Mouse (Mus musculus) erythroblast, adult 5-6 weeks (primary cell): ENCODE measurements around the gene Rab33b. TPM values are rescaled to one million over a fixed set of nuclear protein-coding genes. Genes with fewer than 3 reads are reported as not detected.
"Not testable (repeated sequence)": the region's sequence is repeated elsewhere in the genome, so short reads cannot be mapped to it uniquely, and the experiment has no call there.

Source experiments
- ATAC-seq: replicated peaks from 2 replicates; pipeline ENCODE4 v1.8.0; 2016; ENCODE audit warnings: moderate number of reproducible peaks, mild to moderate bottlenecking, moderate TSS enrichment, inconsistent platforms; ENCODE audit not compliant: poor library complexity, low FRiP score, severe bottlenecking
- total RNA-seq, 2 experiments: library from RNA; stranded (forward) in 1 of 2; stranded (reverse) in 1 of 2; fragments of 150-400 nt in 1 of 2; fragments of 200-764, 138-1000 nt in 1 of 2; gene quantifications; 2 replicates each; pipeline versions ENCODE4 v1.2.3 to v1.2.4; 2015 to 2017; ENCODE audit warnings: low replicate concordance in 2 of 2

Rab33b gene
- total RNA-seq (2015; ENCODE audit: low replicate concordance) (0.38 and 1.9 TPM in 2 replicates), total RNA-seq (2017; ENCODE audit: low replicate concordance) (1.3 TPM in 2 replicates)

DNA sequence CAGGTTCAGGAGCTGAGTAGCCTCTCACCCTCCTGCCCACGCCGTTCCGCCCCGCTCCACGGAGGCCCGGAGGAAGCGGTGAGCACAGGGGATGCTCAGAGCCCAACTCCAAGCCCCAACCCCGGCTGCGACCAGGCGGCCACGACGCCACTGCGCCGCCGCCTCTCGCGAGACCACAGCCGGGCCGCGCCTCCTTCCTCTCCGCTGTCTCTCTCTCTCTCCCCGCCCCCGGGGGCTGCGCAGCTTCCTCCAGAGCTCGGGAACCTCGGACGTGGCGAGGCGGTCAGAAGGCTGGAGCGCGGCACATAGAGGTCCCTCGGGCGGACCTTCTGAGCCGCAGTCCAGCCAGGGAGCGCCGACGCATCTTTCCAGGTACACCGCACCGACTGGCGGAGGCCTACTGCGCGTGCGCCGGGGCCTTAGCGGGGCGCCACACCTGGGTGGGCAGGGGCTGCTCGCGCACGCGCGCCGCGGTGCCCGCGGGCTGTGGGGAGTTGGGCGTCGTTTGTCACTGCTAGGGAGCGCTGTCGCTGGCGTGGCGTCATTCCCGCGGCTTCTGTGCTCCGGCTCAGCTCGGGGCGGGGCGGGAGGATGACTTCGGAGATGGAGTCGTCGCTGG lies at the start of gene Rab33b:
TSS of gene Rab33b (plus strand) at position 180 of the 619 bp plus-strand sequence.
- ATAC-seq, result peak; percentile 84

DNA sequence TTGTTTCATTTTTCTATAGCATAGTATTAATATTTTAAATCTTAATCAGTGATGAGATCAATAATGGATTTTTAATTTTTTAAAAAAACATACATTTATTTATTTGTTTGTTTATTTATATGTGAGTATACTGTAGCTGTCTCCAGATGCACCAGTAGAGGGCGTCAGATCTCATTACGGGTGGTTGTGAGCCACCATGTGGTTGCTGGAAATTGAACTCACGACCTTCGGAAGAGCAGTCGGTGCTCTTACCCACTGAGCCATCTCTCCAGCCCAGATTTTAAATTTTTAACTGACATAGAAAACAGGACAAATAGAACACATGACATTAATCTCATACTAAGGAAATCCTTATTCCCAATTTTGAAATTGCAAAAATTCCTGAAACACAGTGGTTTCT lies 49.4 kb upstream of the Rab33b start:
- not testable (repeated sequence) for ATAC-seq

- no peak for ATAC-seq
These were observed 48.7 kb upstream of the Rab33b start for GRCm38 (mm10) chr3:51434871-51435595.

- no peak for ATAC-seq
These were observed 15.2 kb upstream of the Rab33b start for GRCm38 (mm10) chr3:51468530-51468929.

GRCm38 (mm10) chr3:51475706-51476105 lies 8.0 kb upstream of the Rab33b start:
- ATAC-seq, result no peak

DNA sequence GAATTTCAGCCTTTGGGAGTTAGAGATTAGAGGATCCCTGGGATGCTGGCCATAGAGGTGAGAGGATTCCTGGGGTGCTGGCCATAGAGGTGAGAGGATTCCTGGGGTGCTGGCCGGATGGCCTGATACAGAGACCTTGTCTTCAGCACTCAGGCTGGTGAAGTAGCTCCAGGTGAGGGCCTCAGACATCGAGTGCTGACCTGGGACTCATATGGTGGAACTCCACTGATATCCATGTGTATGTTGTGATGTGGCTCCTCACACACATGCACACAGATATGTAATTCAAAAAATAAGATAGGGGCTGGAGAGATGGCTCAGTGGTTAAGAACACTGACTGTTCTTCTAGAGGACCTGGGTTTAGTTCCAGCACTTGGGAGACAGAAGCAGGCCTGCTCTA lies 3.8 kb upstream of the Rab33b start:
- ATAC-seq, result no peak

GRCm38 (mm10) chr3:51481059-51481458 lies 2.7 kb upstream of the Rab33b start:
- ATAC-seq, result peak; percentile 50; the same call in 1 of the 2 replicates

GRCm38 (mm10) chr3:51481881-51482280 lies 1.8 kb upstream of the Rab33b start:
- ATAC-seq, result no peak

GRCm38 (mm10) chr3:51482781-51483180 lies 939 bp upstream of the Rab33b start:
- ATAC-seq, result no peak

- peak; percentile 60 for ATAC-seq
These were observed 650 bp downstream of the Rab33b start for GRCm38 (mm10) chr3:51484370-51484769.

DNA sequence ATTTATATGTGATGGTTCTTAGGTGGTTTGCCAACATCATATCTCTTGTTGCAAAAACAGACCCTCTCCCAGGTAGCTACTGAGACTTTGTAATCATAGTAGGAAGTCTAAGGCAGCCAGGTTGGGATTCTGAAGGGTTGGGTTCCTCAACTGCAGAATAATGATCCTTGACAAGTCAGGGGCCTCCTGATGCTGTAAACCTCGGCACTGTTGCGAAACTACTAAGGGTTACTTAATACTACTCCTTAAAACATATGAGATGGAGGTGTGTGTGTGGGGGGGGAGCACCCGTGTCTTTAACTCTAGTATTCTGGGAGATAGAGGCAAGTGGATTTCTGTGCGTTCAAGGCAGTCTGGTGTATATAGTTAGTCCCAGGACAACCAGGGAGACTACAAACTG lies 1.6 kb downstream of the Rab33b start:
- no peak for ATAC-seq

DNA sequence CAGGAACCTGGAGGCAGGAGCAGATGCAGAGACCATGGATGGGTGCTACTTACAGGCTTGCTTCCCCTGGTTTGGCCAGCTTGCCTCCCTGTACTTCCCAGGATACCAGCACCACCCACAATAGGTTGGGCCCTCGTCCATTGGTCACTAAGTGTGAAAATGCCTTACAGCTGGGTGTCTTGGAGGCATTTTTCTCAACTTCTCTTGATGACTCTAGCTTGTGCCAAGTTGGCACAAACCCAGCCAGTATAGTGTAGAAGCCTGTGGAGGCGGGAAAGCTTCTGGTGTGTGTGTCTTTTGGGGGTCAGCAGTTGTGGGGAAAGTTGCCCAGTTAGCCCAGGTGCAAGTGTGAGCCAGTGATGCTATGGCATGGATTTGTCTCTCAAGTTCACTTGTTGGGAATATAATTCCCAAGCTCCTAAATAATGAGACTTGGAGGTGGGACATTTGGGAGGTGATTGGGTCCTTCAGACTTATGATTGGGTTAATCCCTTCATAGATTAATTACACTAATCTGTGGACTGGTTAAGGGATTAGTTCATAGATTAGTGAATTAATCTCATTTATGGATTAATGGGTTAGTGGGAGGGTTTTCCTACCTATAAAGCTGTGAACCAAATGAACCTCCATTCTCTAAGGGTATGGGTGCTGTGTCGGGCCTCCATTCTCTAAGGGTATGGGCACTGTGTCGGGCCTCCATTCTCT lies 2.9 kb downstream of the Rab33b start:
- ATAC-seq, result no peak

DNA sequence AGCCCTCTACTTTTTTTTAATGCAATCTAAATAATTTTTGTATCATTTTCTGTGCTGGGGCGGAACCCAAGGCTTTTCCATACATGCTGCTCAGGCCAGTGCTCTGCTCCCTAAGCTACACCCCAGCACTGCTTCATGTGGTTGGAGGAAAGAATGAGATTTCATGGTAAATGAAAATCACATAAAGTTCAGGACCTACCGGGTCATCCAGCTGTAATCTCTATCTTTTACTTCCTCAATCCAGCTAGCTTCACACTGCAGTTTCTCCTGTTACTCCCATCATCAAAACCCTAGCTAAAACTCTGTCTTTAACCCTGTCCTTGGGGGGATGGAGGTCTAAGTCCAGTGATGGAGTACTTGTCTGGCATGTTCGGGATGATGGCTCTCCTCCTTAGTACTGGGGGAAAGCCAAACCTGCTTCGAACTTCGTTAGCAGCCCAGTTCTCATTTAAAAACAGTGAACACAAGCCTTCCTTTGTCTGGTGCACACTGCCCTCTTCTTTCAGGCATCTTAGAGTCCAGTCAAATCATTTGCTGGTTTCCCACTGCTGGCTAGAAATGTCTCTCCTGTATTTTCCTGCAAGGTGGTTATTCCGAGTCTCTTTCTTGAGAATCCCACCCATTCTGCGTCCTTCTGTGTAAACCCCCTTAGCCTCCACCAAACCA lies 6.5 kb downstream of the Rab33b start:
- no peak for ATAC-seq

DNA sequence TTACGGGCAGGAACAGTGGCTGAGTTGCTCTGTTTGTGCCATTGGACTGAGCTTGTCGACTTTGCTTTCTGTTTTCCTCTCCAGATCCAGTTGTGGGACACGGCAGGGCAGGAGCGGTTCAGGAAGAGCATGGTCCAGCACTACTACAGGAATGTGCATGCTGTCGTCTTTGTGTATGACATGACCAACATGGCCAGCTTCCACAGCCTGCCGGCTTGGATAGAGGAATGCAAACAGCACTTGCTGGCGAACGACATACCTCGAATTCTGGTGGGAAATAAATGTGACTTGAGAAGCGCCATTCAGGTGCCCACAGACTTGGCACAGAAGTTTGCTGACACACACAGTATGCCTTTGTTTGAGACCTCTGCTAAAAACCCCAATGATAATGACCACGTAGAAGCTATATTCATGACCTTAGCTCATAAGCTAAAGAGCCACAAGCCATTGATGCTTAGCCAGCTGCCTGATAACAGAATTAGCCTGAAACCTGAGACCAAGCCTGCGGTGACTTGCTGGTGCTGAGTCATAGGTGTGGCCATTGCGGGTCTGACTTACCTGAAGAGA lies 9.6 kb downstream of the Rab33b start:
- ATAC-seq, result no peak

- ATAC-seq, result no peak
These were observed 10.7 kb downstream of the Rab33b start for GRCm38 (mm10) chr3:51494466-51494865.

DNA sequence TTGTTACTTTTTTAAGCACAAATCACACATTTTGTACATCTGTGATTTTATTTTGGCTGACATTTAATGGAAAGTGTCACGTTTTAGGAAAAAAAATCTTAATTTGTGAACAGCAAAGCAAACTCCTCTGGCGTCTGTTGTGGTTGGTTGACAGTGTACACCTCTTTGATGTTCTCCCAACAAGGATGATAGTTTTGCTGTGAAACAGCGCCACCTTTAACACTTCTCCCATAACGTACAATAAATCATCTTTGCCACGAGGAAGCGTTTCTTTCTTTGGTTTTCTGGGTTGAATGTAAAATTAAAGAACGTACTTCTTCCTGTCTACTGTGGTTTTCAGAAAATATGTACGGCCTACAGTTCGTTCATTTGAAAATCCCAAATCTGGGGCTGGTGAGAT lies 11.9 kb downstream of the Rab33b start:
- no peak for ATAC-seq

- no peak for ATAC-seq
These were observed 14.3 kb downstream of the Rab33b start for GRCm38 (mm10) chr3:51497978-51498377.

DNA sequence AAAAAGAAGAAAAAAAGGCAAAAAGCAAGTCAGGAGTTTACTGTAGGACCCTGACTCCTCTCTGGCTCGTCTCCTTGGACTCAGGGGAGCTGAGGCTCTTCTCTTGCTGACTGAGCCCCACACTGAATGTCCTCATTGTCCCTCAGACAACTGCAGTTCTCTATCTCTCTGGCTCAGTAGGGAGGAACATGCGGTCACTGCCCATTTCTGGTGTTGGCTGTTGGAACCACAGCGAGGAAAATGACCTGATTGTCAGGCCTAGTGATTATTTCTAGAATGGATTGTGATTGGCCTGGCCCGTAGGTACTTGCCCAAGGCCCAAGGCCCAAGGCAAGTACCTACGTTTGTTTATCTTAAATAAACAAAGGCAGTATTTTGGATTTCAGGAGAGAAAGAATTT lies 14.9 kb downstream of the Rab33b start:
- no peak for ATAC-seq

DNA sequence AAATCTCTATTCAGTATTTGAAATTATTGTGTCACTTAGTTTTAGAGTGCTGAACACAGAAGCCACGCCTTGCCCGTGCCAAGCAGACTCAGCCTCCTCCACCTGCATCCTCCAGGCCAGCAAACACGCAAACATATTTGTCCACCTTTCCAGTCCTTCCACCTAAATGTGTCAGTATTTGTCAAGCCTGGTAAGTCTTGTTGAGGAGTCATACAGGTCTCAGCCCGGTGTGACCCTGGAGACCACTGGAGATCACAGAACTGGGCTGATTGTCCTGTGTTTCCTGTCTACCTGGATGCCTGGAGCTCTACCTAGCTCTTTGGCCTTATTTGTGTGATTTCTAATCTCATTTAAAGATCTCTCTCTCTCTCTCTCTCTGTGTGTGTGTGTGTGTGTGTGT lies 16.2 kb downstream of the Rab33b start:
- no peak for ATAC-seq

DNA sequence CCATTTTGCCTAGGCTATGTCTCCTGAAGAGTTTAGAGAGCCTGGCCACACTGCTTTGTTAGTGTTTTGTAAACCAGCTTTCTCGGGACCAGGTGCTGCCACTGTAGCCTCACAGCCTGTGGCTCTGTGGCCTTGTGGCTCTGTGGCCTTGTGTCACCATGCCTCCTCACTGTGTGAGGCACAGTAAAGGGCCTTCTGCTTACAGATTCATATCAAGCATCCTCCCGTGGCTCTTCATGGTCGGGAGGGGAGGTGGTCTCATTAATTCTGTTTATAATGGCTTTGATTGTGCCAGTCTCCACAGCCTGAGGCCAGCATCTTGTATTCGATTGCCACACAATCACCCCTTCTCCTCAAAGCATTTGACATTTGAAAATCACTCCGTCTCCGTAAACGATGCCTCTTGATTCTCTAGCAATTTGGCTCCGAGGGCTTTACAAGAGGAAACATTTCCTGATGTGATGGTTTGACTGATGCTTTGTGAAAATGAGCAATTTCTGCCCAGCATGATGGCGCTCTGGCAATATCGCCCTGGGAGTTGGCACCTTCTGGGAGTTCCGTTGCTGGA lies 20.7 kb downstream of the Rab33b start:
- ATAC-seq, result no peak
